Mouse (Mus musculus): ENCODE results near the gene Dock10. TPM values are rescaled to one million over a fixed set of nuclear protein-coding genes. Genes with fewer than 3 reads are reported as not detected.

Dock10 gene
- polyA plus RNA-seq, 1 experiment from 2014 or later, result 3.0 TPM

GRCm38 (mm10) chr1:80616671-80617070, 141.7 kb downstream of the Dock10 start:
- ATAC-seq (ENCODE audit: low FRiP score), result no peak
- H3K27me3 ChIP-seq, result no peaks in the 10 kb centered on the region
- H3K4me1 ChIP-seq (replicated peaks), result no peaks in the 10 kb centered on the region
- H3K4me2 ChIP-seq, result no peak overlapping the region
- H3K9ac ChIP-seq, result no peak overlapping the region
- H3K36me3 ChIP-seq, result no peaks in the 10 kb centered on the region
- H3K4me3 ChIP-seq, result no peak overlapping the region
- no peaks in the 10 kb centered on the region for H3K9me3 ChIP-seq
- no peak overlapping the region for H3K27ac ChIP-seq
- WGBS, result 87% methylated on average over 5 of the region's 5 CpGs

GRCm38 (mm10) chr1:80614750-80615149, 143.6 kb downstream of the Dock10 start:
- Histone ChIP-seq H3K36me3 (no peaks in the 10 kb centered on the region), H3K27ac (no peak overlapping the region), H3K4me2 (no peak overlapping the region), H3K9me3 (no peaks in the 10 kb centered on the region), H3K4me1 (replicated peaks) (no peaks in the 10 kb centered on the region), H3K4me3 (no peak overlapping the region), H3K27me3 (no peaks in the 10 kb centered on the region), H3K9ac (no peak overlapping the region)
- no peak for ATAC-seq (ENCODE audit: low FRiP score)
- 94% methylated on average over 5 of the region's 5 CpGs for WGBS

GRCm38 (mm10) chr1:80613395-80614011, 144.8 kb downstream of the Dock10 start:
- Histone ChIP-seq H3K27me3 (no peaks in the 10 kb centered on the region), H3K4me3 (no peak overlapping the region), H3K27ac (no peak overlapping the region), H3K36me3 (no peaks in the 10 kb centered on the region), H3K4me2 (no peak overlapping the region), H3K9ac (no peak overlapping the region), H3K9me3 (no peaks in the 10 kb centered on the region), H3K4me1 (replicated peaks) (no peaks in the 10 kb centered on the region)
- WGBS, result 85% methylated on average over 4 of the region's 4 CpGs
- no peak for ATAC-seq (ENCODE audit: low FRiP score)

- H3K27ac ChIP-seq, result no peak overlapping the region
- 72% methylated on average over 4 of the region's 4 CpGs for WGBS
- no peak overlapping the region for H3K9ac ChIP-seq
- H3K4me2 ChIP-seq, result no peak overlapping the region
- H3K4me3 ChIP-seq, result no peak overlapping the region
- ATAC-seq (ENCODE audit: low FRiP score), result no peak
- no peaks in the 10 kb centered on the region for H3K9me3 ChIP-seq
- H3K4me1 ChIP-seq (replicated peaks), result no peaks in the 10 kb centered on the region
- H3K36me3 ChIP-seq, result no peaks in the 10 kb centered on the region
- H3K27me3 ChIP-seq, result no peaks in the 10 kb centered on the region
Observed at GRCm38 (mm10) chr1:80607546-80607945, 150.8 kb downstream of the Dock10 start.

GRCm38 (mm10) chr1:80606131-80606754, 152.1 kb downstream of the Dock10 start:
- 68% methylated on average over 8 of the region's 8 CpGs for WGBS
- Histone ChIP-seq H3K9ac (no peak overlapping the region), H3K36me3 (no peaks in the 10 kb centered on the region), H3K27ac (no peak overlapping the region), H3K9me3 (no peaks in the 10 kb centered on the region), H3K27me3 (no peaks in the 10 kb centered on the region), H3K4me2 (no peak overlapping the region), H3K4me1 (replicated peaks) (no peaks in the 10 kb centered on the region), H3K4me3 (no peak overlapping the region)
- no peak for ATAC-seq (ENCODE audit: low FRiP score)

- WGBS, result 81% methylated on average over 2 of the region's 2 CpGs
- H3K36me3 ChIP-seq, result no peaks in the 10 kb centered on the region
- H3K4me1 ChIP-seq (replicated peaks), result no peaks in the 10 kb centered on the region
- H3K4me2 ChIP-seq, result no peak overlapping the region
- no peaks in the 10 kb centered on the region for H3K9me3 ChIP-seq
- no peak overlapping the region for H3K4me3 ChIP-seq
- no peaks in the 10 kb centered on the region for H3K27me3 ChIP-seq
- no peak overlapping the region for H3K9ac ChIP-seq
- H3K27ac ChIP-seq, result no peak overlapping the region
- no peak for ATAC-seq (ENCODE audit: low FRiP score)
Observed at GRCm38 (mm10) chr1:80604332-80604731, 154.0 kb downstream of the Dock10 start.

GRCm38 (mm10) chr1:80603081-80603480, 155.2 kb downstream of the Dock10 start:
- Histone ChIP-seq H3K9ac (no peak overlapping the region), H3K4me3 (no peak overlapping the region), H3K27me3 (no peaks in the 10 kb centered on the region), H3K36me3 (no peaks in the 10 kb centered on the region), H3K27ac (no peak overlapping the region), H3K4me2 (no peak overlapping the region), H3K9me3 (no peaks in the 10 kb centered on the region), H3K4me1 (replicated peaks) (no peaks in the 10 kb centered on the region)
- WGBS, result 93% methylated on average over 2 of the region's 2 CpGs
- ATAC-seq (ENCODE audit: low FRiP score), result no peak

- no peak overlapping the region for H3K4me2 ChIP-seq
- no peaks in the 10 kb centered on the region for H3K36me3 ChIP-seq
- H3K4me1 ChIP-seq (replicated peaks), result no peaks in the 10 kb centered on the region
- no peaks in the 10 kb centered on the region for H3K27me3 ChIP-seq
- ATAC-seq (ENCODE audit: low FRiP score), result no peak
- H3K4me3 ChIP-seq, result no peak overlapping the region
- H3K9ac ChIP-seq, result no peak overlapping the region
- no peak overlapping the region for H3K27ac ChIP-seq
- WGBS, result 90% methylated on average over 5 of the region's 5 CpGs
- no peaks in the 10 kb centered on the region for H3K9me3 ChIP-seq
Observed at GRCm38 (mm10) chr1:80583281-80583680, 175.0 kb downstream of the Dock10 start.

GRCm38 (mm10) chr1:80582186-80582585, 176.1 kb downstream of the Dock10 start:
- no peaks in the 10 kb centered on the region for H3K36me3 ChIP-seq
- H3K9ac ChIP-seq, result no peak overlapping the region
- ATAC-seq (ENCODE audit: low FRiP score), result no peak
- H3K4me3 ChIP-seq, result no peak overlapping the region
- H3K9me3 ChIP-seq, result no peaks in the 10 kb centered on the region
- WGBS, result 97% methylated on average over 3 of the region's 3 CpGs
- no peaks in the 10 kb centered on the region for H3K4me1 ChIP-seq (replicated peaks)
- no peak overlapping the region for H3K27ac ChIP-seq
- no peaks in the 10 kb centered on the region for H3K27me3 ChIP-seq
- no peak overlapping the region for H3K4me2 ChIP-seq

GRCm38 (mm10) chr1:80576898-80577297, 181.4 kb downstream of the Dock10 start:
- WGBS, result 80% methylated on average over 2 of the region's 2 CpGs
- no peak for ATAC-seq (ENCODE audit: low FRiP score)
- no peaks in the 10 kb centered on the region for H3K4me1 ChIP-seq (replicated peaks)

GRCm38 (mm10) chr1:80556446-80556845, 201.9 kb downstream of the Dock10 start:
- no peaks in the 10 kb centered on the region for H3K36me3 ChIP-seq

More at GRCm38 (mm10) chr1:80576898-80577297, 181.4 kb downstream of the Dock10 start:
- H3K9ac ChIP-seq, result no peak overlapping the region
- H3K9me3 ChIP-seq, result no peaks in the 10 kb centered on the region
- H3K36me3 ChIP-seq, result no peaks in the 10 kb centered on the region
- H3K27me3 ChIP-seq, result no peaks in the 10 kb centered on the region
- no peak overlapping the region for H3K4me2 ChIP-seq
- H3K27ac ChIP-seq, result no peak overlapping the region
- no peak overlapping the region for H3K4me3 ChIP-seq

GRCm38 (mm10) chr1:80541522-80541921, 216.8 kb downstream of the Dock10 start:
- WGBS, result 84% methylated on average over 3 of the region's 3 CpGs
- H3K36me3 ChIP-seq, result no peaks in the 10 kb centered on the region
- no peak for ATAC-seq (ENCODE audit: low FRiP score)
- H3K4me1 ChIP-seq (replicated peaks), result no peaks in the 10 kb centered on the region
- H3K27ac ChIP-seq, result no peak overlapping the region
- no peak overlapping the region for H3K9ac ChIP-seq
- no peak overlapping the region for H3K4me3 ChIP-seq
- no peak overlapping the region for H3K4me2 ChIP-seq
- H3K9me3 ChIP-seq, result no peaks in the 10 kb centered on the region
- no peaks in the 10 kb centered on the region for H3K27me3 ChIP-seq

More at GRCm38 (mm10) chr1:80556446-80556845, 201.9 kb downstream of the Dock10 start:
- Histone ChIP-seq H3K9ac (no peak overlapping the region), H3K4me2 (no peak overlapping the region), H3K27me3 (no peaks in the 10 kb centered on the region), H3K27ac (no peak overlapping the region), H3K4me3 (no peak overlapping the region), H3K9me3 (no peaks in the 10 kb centered on the region), H3K4me1 (replicated peaks) (no peaks in the 10 kb centered on the region)
- ATAC-seq (ENCODE audit: low FRiP score), result no peak
- 100% methylated on average over 1 of the region's 1 CpGs for WGBS

GRCm38 (mm10) chr1:80522197-80522596, 236.1 kb downstream of the Dock10 start:
- H3K4me1 ChIP-seq (replicated peaks), result peaks cover 5% of the 10 kb centered on the region; the same call in 1 of the 2 replicates
- H3K9me3 ChIP-seq, result no peaks in the 10 kb centered on the region
- WGBS, result 69% methylated on average over 5 of the region's 5 CpGs

More at GRCm38 (mm10) chr1:80522197-80522596, 236.1 kb downstream of the Dock10 start:
- Histone ChIP-seq H3K27ac (no peak overlapping the region), H3K36me3 (no peaks in the 10 kb centered on the region), H3K4me3 (no peak overlapping the region), H3K9ac (no peak overlapping the region), H3K27me3 (no peaks in the 10 kb centered on the region), H3K4me2 (no peak overlapping the region)
- no peak for ATAC-seq (ENCODE audit: low FRiP score)

Data from hindbrain, embryonic 13.5 days (tissue).